Mouse (Mus musculus) adrenal gland, adult (tissue): ENCODE data around the gene Ankrd44.

Experiments used
- DNase-seq, 2 experiments: peaks; one replicate each; pipeline ENCODE4 v3.0.0; 2022 to 2023; ENCODE audit warnings: low spot score in 1 of 2; ENCODE audit not compliant: inconsistent age in 2 of 2

Ankrd44 gene

DNA sequence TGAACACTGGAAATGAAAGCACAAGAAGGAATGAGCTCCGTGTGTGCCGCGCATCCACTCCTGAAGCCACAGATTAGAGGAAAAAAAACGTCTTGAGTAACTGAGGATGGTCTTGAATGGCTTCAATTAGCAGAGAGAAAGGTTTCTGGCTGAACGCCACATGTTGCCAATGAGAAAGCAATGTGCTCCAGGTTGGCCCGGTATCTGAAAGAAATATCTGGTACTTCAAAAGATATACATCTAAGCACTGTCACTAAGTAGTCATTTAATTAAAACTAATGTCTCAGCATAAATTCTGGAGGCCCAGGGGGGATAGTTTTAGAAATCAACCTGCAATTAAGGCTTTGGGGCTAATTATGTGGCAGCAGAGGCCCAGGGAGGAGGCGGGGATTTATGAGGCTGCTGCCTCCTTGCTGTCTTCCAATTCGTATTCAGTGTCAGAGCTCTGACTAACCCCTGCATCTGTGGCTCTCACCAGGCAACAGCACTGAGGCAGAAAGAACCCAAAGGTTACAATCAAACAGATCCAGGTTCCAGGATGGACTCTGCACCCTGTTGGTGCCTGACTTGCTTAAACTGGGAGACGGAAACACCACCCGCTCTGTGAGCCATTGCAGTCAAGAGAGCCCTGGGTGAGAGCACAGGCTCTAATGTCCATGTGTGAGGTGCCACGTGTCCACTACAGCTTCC, 72.7 kb downstream of the Ankrd44 start:
- no peak for DNase-seq

- DNase-seq = no peak
Measured at GRCm38 (mm10) chr1:54851610-54852009, 74.6 kb downstream of the Ankrd44 start.

DNA sequence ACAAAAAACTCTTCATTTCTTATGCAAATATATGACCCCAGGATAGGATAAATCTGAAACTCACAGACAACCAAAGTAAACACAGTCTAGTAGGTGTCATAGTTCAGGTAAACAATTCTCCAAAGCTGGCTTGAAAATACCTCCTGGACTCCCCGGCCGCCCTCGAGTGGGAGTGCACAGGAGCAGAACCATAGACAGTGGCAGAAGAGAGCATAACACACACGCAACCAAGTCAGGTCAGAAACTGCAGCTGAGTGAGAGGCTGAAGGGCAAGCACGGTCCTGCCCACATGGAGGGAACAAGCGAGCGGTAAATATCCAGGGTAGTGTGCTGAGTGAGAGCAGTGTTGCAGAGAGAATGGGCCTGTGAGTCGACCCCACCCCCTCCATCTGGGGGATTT, 76.1 kb downstream of the Ankrd44 start:
- no peak for DNase-seq

GRCm38 (mm10) chr1:54847238-54847637, 78.9 kb downstream of the Ankrd44 start:
- no peak for DNase-seq

- DNase-seq = no peak
Measured at GRCm38 (mm10) chr1:54846346-54847000, 79.7 kb downstream of the Ankrd44 start.

DNA sequence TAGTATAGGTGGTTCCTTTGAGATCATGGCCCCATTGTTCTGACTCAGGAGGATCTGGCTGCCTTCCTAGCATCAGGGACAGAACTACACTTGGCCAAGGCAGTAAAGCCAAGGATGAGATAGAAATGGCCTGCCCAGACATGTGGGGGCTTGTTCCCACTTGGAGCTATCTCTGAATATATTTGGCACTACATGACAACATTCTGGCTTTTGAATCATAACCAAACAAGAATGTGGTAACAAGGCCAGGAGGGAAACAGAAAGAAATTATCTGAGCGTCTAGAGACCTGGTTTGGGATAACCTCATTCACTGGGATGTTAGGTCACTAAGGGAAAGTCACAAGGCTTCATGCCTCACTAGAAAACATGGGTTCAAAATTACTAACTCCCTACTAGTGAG, 81.8 kb downstream of the Ankrd44 start:
- no peak for DNase-seq

- DNase-seq = no peak
Measured at GRCm38 (mm10) chr1:54842765-54843461, 83.3 kb downstream of the Ankrd44 start.

GRCm38 (mm10) chr1:54841788-54842187, 84.4 kb downstream of the Ankrd44 start:
- no peak for DNase-seq

- DNase-seq = no peak
Measured at GRCm38 (mm10) chr1:54840040-54840439, 86.1 kb downstream of the Ankrd44 start.

- DNase-seq = no peak
Measured at GRCm38 (mm10) chr1:54838486-54838805, 87.7 kb downstream of the Ankrd44 start.

- peak in 1 of 2 experiments; percentile 57 for DNase-seq
Measured at GRCm38 (mm10) chr1:54837721-54838485, 88.3 kb downstream of the Ankrd44 start.

DNA sequence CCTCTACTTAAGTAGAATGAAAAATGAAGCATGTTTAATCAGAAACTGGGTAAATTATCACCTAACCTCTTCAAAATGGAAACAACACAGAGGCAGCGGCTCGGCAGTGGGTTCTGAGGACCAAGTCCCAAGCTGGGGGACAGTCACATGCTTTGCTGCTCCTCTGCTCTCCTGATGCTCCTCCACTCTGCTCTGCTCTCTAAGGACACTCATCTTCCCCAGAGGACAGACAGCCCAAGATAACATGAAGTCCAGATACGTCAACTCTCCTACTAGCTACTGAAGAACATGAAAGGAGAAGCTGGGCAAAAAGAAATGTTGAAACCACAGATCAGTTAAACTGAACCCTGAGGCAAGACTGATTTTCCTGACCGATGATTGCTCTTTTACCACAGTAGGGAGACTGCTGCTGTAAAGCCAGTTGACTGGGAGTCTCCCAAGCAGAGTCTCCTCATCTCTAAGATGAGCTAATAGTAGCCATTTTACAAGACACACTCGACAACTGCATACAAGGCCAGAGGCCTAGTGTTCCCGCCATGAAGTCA, 90.5 kb downstream of the Ankrd44 start:
- DNase-seq = no peak

- no peak for DNase-seq
Measured at GRCm38 (mm10) chr1:54833221-54833620, 93.0 kb downstream of the Ankrd44 start.

- peak in 1 of 2 experiments; percentile 80 for DNase-seq
Measured at GRCm38 (mm10) chr1:54832765-54833164, 93.4 kb downstream of the Ankrd44 start.

GRCm38 (mm10) chr1:54830223-54830622, 96.0 kb downstream of the Ankrd44 start:
- peak in 1 of 2 experiments; percentile 47 for DNase-seq

DNA sequence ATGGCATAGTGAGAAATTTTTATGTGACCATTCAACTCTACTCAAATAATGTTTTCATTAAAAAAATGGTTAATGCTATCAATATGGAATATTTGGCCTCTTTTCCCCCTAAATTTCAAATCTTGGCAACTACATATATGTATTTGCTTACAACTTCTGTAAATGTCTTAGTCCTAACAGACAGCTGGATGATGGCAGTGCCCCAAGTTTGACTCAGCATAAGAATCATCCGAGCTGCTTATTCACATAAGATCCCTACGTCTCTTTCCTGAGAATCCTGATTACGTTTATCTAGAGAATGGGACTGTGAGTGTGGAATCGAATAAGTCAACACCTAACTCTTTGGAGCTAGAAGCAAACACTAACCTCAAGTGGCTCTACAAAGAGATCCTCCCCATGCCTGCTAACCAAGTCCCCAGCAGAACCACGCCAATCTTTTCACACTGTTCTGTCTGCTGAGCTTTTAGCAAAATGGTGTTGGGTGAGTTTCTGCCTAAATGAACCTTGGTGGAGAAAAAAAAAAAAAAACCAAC, 96.4 kb downstream of the Ankrd44 start:
- no peak for DNase-seq

DNA sequence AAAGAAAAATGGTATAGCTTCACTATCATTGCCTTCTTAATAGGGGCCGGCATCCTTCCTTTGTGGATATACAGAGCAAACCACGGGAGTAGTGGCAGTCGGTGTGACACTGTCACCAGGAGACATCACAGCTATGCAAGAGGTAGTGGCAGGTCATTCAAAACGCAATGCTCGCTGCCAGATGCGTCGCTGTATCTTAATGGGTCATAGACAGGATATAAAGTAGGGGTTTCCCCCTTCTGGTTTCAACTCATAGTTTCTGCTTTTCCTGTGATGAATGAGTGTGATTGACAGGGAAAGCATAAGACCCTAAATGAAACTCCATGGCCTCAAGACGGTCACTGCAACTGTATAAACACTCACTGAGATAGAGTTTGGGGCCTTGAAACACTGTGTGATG, 98.4 kb downstream of the Ankrd44 start:
- no peak for DNase-seq

GRCm38 (mm10) chr1:54827351-54827750, 98.8 kb downstream of the Ankrd44 start:
- DNase-seq = no peak

DNA sequence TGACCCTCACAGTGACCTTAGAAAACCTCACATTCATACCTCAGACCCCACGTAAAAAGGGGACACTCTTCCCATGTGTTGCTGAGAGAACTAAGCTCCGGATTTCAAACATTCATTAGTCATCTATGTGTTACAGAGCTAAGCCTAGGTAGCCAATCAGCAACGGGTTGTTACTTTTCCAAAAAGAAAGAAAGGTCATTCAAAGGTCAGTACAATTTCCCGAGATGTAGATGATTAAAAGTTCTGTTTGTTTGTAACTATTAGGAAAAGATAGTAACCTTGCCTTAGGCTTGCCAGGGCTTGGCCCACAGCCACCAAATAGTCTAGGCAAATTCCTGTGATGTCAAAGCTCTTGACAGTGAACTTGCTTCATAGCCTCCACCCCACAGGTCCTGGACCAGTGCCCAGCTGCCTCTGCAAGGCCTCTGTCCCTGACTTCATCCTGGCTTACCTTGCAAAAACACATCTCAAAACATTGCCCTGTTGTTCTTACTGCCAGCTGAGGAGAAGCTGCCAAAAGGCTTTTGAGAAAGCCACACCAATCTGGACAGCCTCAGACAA, 99.7 kb downstream of the Ankrd44 start:
- DNase-seq = peak; percentile 93 to 97

GRCm38 (mm10) chr1:54825718-54826425, 100.3 kb downstream of the Ankrd44 start:
- peak in 1 of 2 experiments; percentile 52 for DNase-seq
